Mouse (Mus musculus): ENCODE measurements around the gene D630045J12Rik.

- TF ChIP-seq POLR2A (IDR thresholded peaks at IDR 0.05; ENCODE audit: borderline replicate concordance, control insufficient read depth, low read depth, low read length) (no peak), CTCF (IDR thresholded peaks at IDR 0.05; ENCODE audit: control insufficient read depth, insufficient read depth, low read length) (no peak)
Observed at GRCm38 (mm10) chr6:38108449-38108848, 145.4 kb downstream of the D630045J12Rik start.
